Comparison of ENCODE assay signal across 22 mouse cellular contexts in the genomic region with DNA sequence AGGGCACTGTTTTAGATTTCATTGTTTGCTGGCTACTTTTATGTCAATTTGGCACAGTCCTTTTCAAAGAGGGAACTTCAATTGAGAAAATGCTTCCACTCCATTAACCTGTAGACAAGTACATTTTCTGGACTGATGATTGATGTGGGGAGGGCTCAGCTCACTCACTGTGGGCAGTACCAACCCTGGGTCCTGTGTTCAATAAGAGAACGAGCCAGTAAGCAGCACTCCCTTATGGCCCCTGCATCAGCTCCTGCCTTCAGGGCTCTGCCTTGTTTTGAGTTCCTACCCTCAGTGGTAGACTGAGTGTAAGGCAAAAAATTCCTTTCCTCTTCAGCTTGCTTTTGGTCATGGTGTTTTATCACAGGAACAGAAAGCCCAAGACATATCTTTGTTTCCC.
DNase-seq lines count a peak whose midpoint lies in the region; ATAC-seq lines count a peak whose summit lies in the region.
"Had no signal": no experiment of that assay in that cellular context is flagged by ENCODE, and none has a peak within 500 bp of the region (broad histone marks: within the 10 kb centered on the region; RNA-seq: fewer than 3 reads in every experiment).

No protein-coding gene starts in this region.

- H3K4me1 ChIP-seq in neural tube, embryonic 11.5 days (ENCODE audit: control insufficient read depth, insufficient read depth, low read length) = no peaks in the 10 kb centered on the region; the same call in 1 of the 2 replicates
- 0 out of 2 replicates have a peak, but pooled peaks cover 3% of the 10 kb centered on the region for H3K4me1 ChIP-seq in neural tube, embryonic 12.5 days
- H3K4me1 ChIP-seq in neural tube, embryonic 15.5 days = no peaks in the 10 kb centered on the region

- no peak overlapping the region for H3K27ac ChIP-seq in neural tube, embryonic 11.5 days (ENCODE audit: low read depth, low read length)
- H3K27ac ChIP-seq in neural tube, embryonic 12.5 days = no peak overlapping the region
- no peak overlapping the region for H3K27ac ChIP-seq in neural tube, embryonic 15.5 days (replicated peaks)

- H3K27me3 ChIP-seq in neural tube, embryonic 11.5 days (ENCODE audit: control insufficient read depth, insufficient read depth, low read length) = no peaks in the 10 kb centered on the region
- H3K27me3 ChIP-seq in neural tube, embryonic 12.5 days (replicated peaks) = no peaks in the 10 kb centered on the region
- H3K27me3 ChIP-seq in neural tube, embryonic 15.5 days (replicated peaks) = no peaks in the 10 kb centered on the region
- H3K27me3 ChIP-seq: CH12.LX, Patski had no signal

- ATAC-seq in neural tube, embryonic 11.5 days (ENCODE audit: insufficient read depth, low FRiP score, low TSS enrichment) = peak; percentile 54
- peak; percentile 59; the same call in 1 of the 2 replicates for ATAC-seq in neural tube, embryonic 12.5 days (ENCODE audit: low FRiP score, low read depth)
- ATAC-seq in neural tube, embryonic 15.5 days (ENCODE audit: low FRiP score) = no peak
- ATAC-seq: activated CD4-positive, CD25-positive, alpha-beta regulatory T cell, adult 4 months; CD4-positive, CD25-positive, alpha-beta regulatory T cell, adult 4 months; Patski had no signal

- no peaks in the 10 kb centered on the region for H3K9me3 ChIP-seq in neural tube, embryonic 11.5 days (ENCODE audit: control insufficient read depth, low read length)
- H3K9me3 ChIP-seq in neural tube, embryonic 12.5 days = no peaks in the 10 kb centered on the region
- no peaks in the 10 kb centered on the region for H3K9me3 ChIP-seq in neural tube, embryonic 15.5 days (replicated peaks)
- H3K9me3 ChIP-seq: G1E had no signal

- no peak overlapping the region for H3K9ac ChIP-seq in neural tube, embryonic 11.5 days (ENCODE audit: low read length)
- no peak overlapping the region for H3K9ac ChIP-seq in neural tube, embryonic 12.5 days
- no peak overlapping the region for H3K9ac ChIP-seq in neural tube, embryonic 15.5 days (replicated peaks)

- 38% methylated on average over 1 of the region's 1 CpGs for WGBS in neural tube, embryonic 11.5 days
- WGBS in neural tube, embryonic 12.5 days = 23% methylated on average over 1 of the region's 1 CpGs
- WGBS in neural tube, embryonic 15.5 days = 11% methylated on average over 1 of the region's 1 CpGs

- peaks cover 5% of the 10 kb centered on the region for H3K36me3 ChIP-seq in neural tube, embryonic 11.5 days (ENCODE audit: control insufficient read depth, insufficient read depth, low read length)
- H3K36me3 ChIP-seq in neural tube, embryonic 12.5 days = peaks cover 27% of the 10 kb centered on the region
- H3K36me3 ChIP-seq in neural tube, embryonic 15.5 days = 0 out of 2 replicates have a peak, but pooled peaks cover 4% of the 10 kb centered on the region

- no peak overlapping the region for H3K4me3 ChIP-seq in neural tube, embryonic 11.5 days (ENCODE audit: low read depth, low read length)
- H3K4me3 ChIP-seq in neural tube, embryonic 12.5 days = no peak overlapping the region
- H3K4me3 ChIP-seq in neural tube, embryonic 15.5 days (replicated peaks) = no peak overlapping the region

- no peak overlapping the region for H3K4me2 ChIP-seq in neural tube, embryonic 11.5 days (ENCODE audit: low read depth)
- H3K4me2 ChIP-seq in neural tube, embryonic 12.5 days (replicated peaks) = no peak overlapping the region
- H3K4me2 ChIP-seq in neural tube, embryonic 15.5 days = no peak overlapping the region

- DNase-seq in embryo, embryonic 10.5 days (ENCODE audit: low spot score) = peak; percentile 20
- DNase-seq in embryo, embryonic 10 days (ENCODE audit: low spot score) = no peak
- peak; percentile 18 for DNase-seq in embryo, embryonic 11 days
- no peak for DNase-seq in embryo, embryonic 9.5 days (ENCODE audit: extremely low spot score)
- no peak for DNase-seq in neural tube, embryonic 11.5 days (ENCODE audit: low spot score)
- DNase-seq in neural tube, embryonic 10.5 days (ENCODE audit: extremely low spot score, low spot score) = no peak
- DNase-seq: adrenal gland, adult 2 months; adrenal gland, adult 8-10 months; adrenal gland, postnatal 10 days; adrenal gland, postnatal 14 days; adrenal gland, postnatal 25 days; adrenal gland, postnatal 36 days; B cell, adult 2 months; cerebellum, adult 11 months; cerebellum, adult 11-12 months had no signal

Comparison
In these comparisons a context has a peak if more than half of its experiments do, and no peak if none do; other contexts are left out.
1. DNase-seq: peak in embryo, embryonic 10.5 days (single experiment) and embryo, embryonic 11 days (single experiment); none in embryo, embryonic 10 days (single experiment), embryo, embryonic 9.5 days (single experiment), neural tube, embryonic 11.5 days (single experiment) and neural tube, embryonic 10.5 days (single experiment).